Mouse (Mus musculus) bone marrow, adult 2 months (tissue): ENCODE measurements around the gene Angpt4.

ENCODE experiments used
- CTCF ChIP-seq: fragments of 200-500 bp; IDR thresholded peaks from 2 replicates; pipeline ENCODE4 v1.5.1; 2011; ENCODE audit warnings: low read length, control low read depth; ENCODE audit not compliant: control insufficient read depth, insufficient read depth
- POLR2A ChIP-seq: fragments of 200-500 bp; IDR thresholded peaks from 2 replicates; pipeline ENCODE4 v1.6.1; 2011; ENCODE audit warnings: low read depth, mild to moderate bottlenecking, control low read depth, low read length, borderline replicate concordance; ENCODE audit not compliant: control insufficient read depth

- TF ChIP-seq POLR2A (no peak), CTCF (no peak)
Measured at GRCm38 (mm10) chr2:151924276-151924675, 13.3 kb downstream of the Angpt4 start.
